Mouse (Mus musculus) limb, embryonic 14.5 days (tissue): ENCODE results near the gene Dmrt3. TPM values are rescaled to one million over a fixed set of nuclear protein-coding genes. Genes with fewer than 3 reads are reported as not detected.

Experiments
- ATAC-seq: fragments of 200-750 bp; cut with Nextera tagmentation; 2 replicates; pipeline ENCODE4 v1.8.0; 2017; ENCODE audit warnings: low read depth, moderate number of reproducible peaks, moderate TSS enrichment; ENCODE audit not compliant: low FRiP score
- DNase-seq: peaks from one replicate; pipeline ENCODE4 v3.0.0-alpha.2; 2015; ENCODE audit warnings: low spot score
- H3K27ac ChIP-seq: fragments of 300-500 bp; sonication (generic); replicated peaks from 2 replicates; pipeline ENCODE4 v1.5.1; 2014; ENCODE audit warnings: low read depth, mild to moderate bottlenecking, low read length, moderate library complexity, mixed read lengths
- H3K27me3 ChIP-seq: fragments of 300-500 bp; sonication (generic); 2 replicates; pipeline ENCODE4 v1.6.1; 2014; ENCODE audit warnings: low read length, mixed read lengths; ENCODE audit not compliant: control insufficient read depth, insufficient read depth
- H3K36me3 ChIP-seq: fragments of 300-500 bp; sonication (generic); 2 replicates; pipeline ENCODE4 v1.6.1; 2014; ENCODE audit warnings: mild to moderate bottlenecking, low read length, moderate library complexity, mixed read lengths; ENCODE audit not compliant: control insufficient read depth, insufficient read depth
- H3K4me1 ChIP-seq: fragments of 300-500 bp; sonication (generic); 2 replicates; pipeline ENCODE4 v1.6.1; 2014; ENCODE audit warnings: antibody characterized with exemption, low read length, mixed read lengths; ENCODE audit not compliant: control insufficient read depth, insufficient read depth
- H3K4me2 ChIP-seq: fragments of 300-500 bp; sonication (generic); replicated peaks from 2 replicates; pipeline ENCODE4 v1.6.1; 2014; ENCODE audit warnings: low read depth, mild to moderate bottlenecking, low read length, moderate library complexity; ENCODE audit not compliant: severe bottlenecking
- H3K4me3 ChIP-seq: fragments of 300-500 bp; sonication (generic); replicated peaks from 2 replicates; pipeline ENCODE4 v1.5.1; 2014; ENCODE audit warnings: low read length
- H3K9ac ChIP-seq: fragments of 300-500 bp; sonication (generic); 2 replicates; pipeline ENCODE4 v1.6.1; 2014; ENCODE audit warnings: mild to moderate bottlenecking, low read depth, low read length, moderate library complexity; ENCODE audit not compliant: severe bottlenecking
- H3K9me3 ChIP-seq: fragments of 300-500 bp; sonication (generic); 2 replicates; pipeline ENCODE4 v1.6.1; 2016; ENCODE audit warnings: low read length; ENCODE audit not compliant: control insufficient read depth
- POLR2A ChIP-seq: fragments of 200-500 bp; IDR thresholded peaks from 2 replicates; pipeline ENCODE4 v1.8.0; 2012; ENCODE audit warnings: inconsistent platforms, mild to moderate bottlenecking, moderate library complexity, borderline replicate concordance; ENCODE audit not compliant: insufficient read depth, insufficient read length; ENCODE audit errors: extremely low read depth
- WGBS: fragments of 180-500 bp; shearing (Covaris S2); extraction: QIAGEN DNeasy Blood & Tissue Kit; methylation state at CpG from one replicate; pipeline ENCODE4 v1.1.7; 2014; 5-methylcytosine and 5-hydroxymethylcytosine counted together
- polyA plus RNA-seq, 2 experiments: library from polyadenylated mRNA; depleted of rRNA in 1 of 2; stranded (reverse) in 1 of 2; unstranded in 1 of 2; fragments of >200 nt; fragmentation: Nextera tagmentation in 1 of 2; extraction: Ambion mirVana in 1 of 2; gene quantifications; 2 replicates each; pipeline versions ENCODE4 v1.2.1 to v1.2.3; 2012 to 2014

Dmrt3 gene
- polyA plus RNA-seq, 2 experiments = 0.19 to 0.28 TPM

GRCm38 (mm10) chr19:25641786-25642185, 31.7 kb downstream of the Dmrt3 start:
- DNase-seq = no peak
- no peak overlapping the region for H3K9ac ChIP-seq
- H3K4me1 ChIP-seq = no peaks in the 10 kb centered on the region
- no peak overlapping the region for H3K4me3 ChIP-seq
- no peaks in the 10 kb centered on the region for H3K36me3 ChIP-seq
- H3K27me3 ChIP-seq = no peaks in the 10 kb centered on the region
- H3K4me2 ChIP-seq = no peak overlapping the region
- no peak for ATAC-seq
- no peak overlapping the region for H3K27ac ChIP-seq
- no peaks in the 10 kb centered on the region for H3K9me3 ChIP-seq
- 82% methylated on average over 6 of the region's 6 CpGs for WGBS
- TF ChIP-seq POLR2A = no peak

GRCm38 (mm10) chr19:25647136-25647535, 37.0 kb downstream of the Dmrt3 start:
- Histone ChIP-seq H3K9me3 (no peaks in the 10 kb centered on the region), H3K27me3 (no peaks in the 10 kb centered on the region), H3K4me3 (no peak overlapping the region), H3K9ac (no peak overlapping the region), H3K36me3 (no peaks in the 10 kb centered on the region), H3K4me2 (no peak overlapping the region), H3K27ac (no peak overlapping the region), H3K4me1 (no peaks in the 10 kb centered on the region)
- no peak for TF ChIP-seq POLR2A
- DNase-seq (no peak), ATAC-seq (no peak)
- WGBS = 62% methylated on average over 3 of the region's 3 CpGs

- Histone ChIP-seq H3K27me3 (no peaks in the 10 kb centered on the region), H3K36me3 (no peaks in the 10 kb centered on the region), H3K4me3 (no peak overlapping the region), H3K9me3 (no peaks in the 10 kb centered on the region), H3K9ac (no peak overlapping the region), H3K4me2 (no peak overlapping the region), H3K4me1 (no peaks in the 10 kb centered on the region), H3K27ac (no peak overlapping the region)
- TF ChIP-seq POLR2A = no peak
- ATAC-seq (no peak), DNase-seq (no peak)
- WGBS = 69% methylated on average over 4 of the region's 4 CpGs
Observed at GRCm38 (mm10) chr19:25648701-25649100, 38.6 kb downstream of the Dmrt3 start.

DNA sequence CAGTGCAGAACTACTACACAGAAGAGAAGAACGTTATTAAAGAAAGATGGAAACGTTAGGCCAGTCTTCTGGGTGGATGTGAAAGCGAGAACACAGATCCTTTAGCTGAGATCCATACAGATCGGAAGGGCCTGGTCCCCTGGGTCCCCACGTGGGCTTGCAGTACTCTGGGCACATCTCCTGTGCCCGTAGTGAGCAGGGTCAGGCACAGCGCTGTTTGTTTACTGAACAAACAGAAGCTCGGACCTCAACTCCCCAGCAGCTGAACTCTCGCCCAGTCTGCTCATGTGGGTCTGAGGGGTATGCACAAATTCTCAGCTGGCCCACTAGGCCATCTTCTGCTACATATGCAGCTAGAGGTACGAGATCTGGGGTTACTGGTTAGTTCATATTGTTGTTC, 40.4 kb downstream of the Dmrt3 start:
- H3K4me3 ChIP-seq = no peak overlapping the region
- no peaks in the 10 kb centered on the region for H3K36me3 ChIP-seq
- H3K9ac ChIP-seq = no peak overlapping the region
- H3K27ac ChIP-seq = no peak overlapping the region
- 83% methylated on average over 10 of the region's 10 CpGs for WGBS
- no peaks in the 10 kb centered on the region for H3K27me3 ChIP-seq
- H3K4me1 ChIP-seq = peaks cover 11% of the 10 kb centered on the region; the same call in 1 of the 2 replicates
- no peak for DNase-seq
- ATAC-seq = no peak
- H3K4me2 ChIP-seq = no peak overlapping the region
- no peaks in the 10 kb centered on the region for H3K9me3 ChIP-seq
- TF ChIP-seq POLR2A = no peak

DNA sequence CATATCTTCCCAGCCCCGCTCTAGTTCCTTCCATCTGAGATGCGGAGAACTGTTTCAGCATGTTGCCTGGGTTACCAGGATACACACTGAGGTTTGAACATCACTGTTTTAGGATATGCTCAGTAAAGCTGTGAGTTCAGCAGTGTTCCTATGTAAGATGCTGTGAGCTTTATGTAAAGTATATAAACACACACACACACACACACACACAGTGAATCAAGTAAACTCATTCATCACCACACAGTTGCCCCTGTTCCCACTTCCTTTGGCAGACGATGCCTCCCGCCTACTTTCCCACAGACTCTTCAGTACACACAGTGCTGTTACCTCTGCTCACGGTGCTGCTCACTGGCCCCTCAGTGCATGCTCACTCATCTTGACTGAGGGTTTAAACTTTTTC, 42.5 kb downstream of the Dmrt3 start:
- ATAC-seq (no peak), DNase-seq (no peak)
- TF ChIP-seq POLR2A = no peak

More for the DNA sequence above, 42.5 kb downstream of the Dmrt3 start:
- Histone ChIP-seq H3K27me3 (no peaks in the 10 kb centered on the region), H3K9ac (no peak overlapping the region), H3K4me1 (peaks cover 11% of the 10 kb centered on the region; the same call in 1 of the 2 replicates), H3K9me3 (no peaks in the 10 kb centered on the region), H3K4me3 (no peak overlapping the region), H3K36me3 (no peaks in the 10 kb centered on the region), H3K27ac (no peak overlapping the region), H3K4me2 (no peak overlapping the region)
- 59% methylated on average over 5 of the region's 5 CpGs for WGBS
